Mouse (Mus musculus) heart, embryonic 12.5 days (tissue): Measurements from ENCODE around the gene BC016579. TPM values are rescaled to one million over a fixed set of nuclear protein-coding genes. Genes with fewer than 3 reads are reported as not detected.

Experiments
- ATAC-seq: fragments of 200-750 bp; cut with Nextera tagmentation; 2 replicates; pipeline ENCODE4 v1.8.0; 2017; ENCODE audit warnings: moderate TSS enrichment, moderate library complexity; ENCODE audit not compliant: insufficient number of reproducible peaks, low FRiP score
- H3K27ac ChIP-seq: fragments of 300-500 bp; sonication (generic); 2 replicates; pipeline ENCODE4 v1.5.1; 2016; ENCODE audit warnings: mild to moderate bottlenecking, moderate library complexity; ENCODE audit not compliant: poor library complexity, severe bottlenecking
- H3K27me3 ChIP-seq: fragments of 300-500 bp; sonication (generic); replicated peaks from 2 replicates; pipeline ENCODE4 v1.6.1; 2016; ENCODE audit warnings: mild to moderate bottlenecking, moderate library complexity
- H3K36me3 ChIP-seq: fragments of 300-500 bp; sonication (generic); 2 replicates; pipeline ENCODE4 v1.6.1; 2016; ENCODE audit warnings: mild to moderate bottlenecking, moderate library complexity
- H3K4me1 ChIP-seq: fragments of 300-500 bp; sonication (generic); replicated peaks from 2 replicates; pipeline ENCODE4 v1.6.1; 2016; ENCODE audit warnings: mild to moderate bottlenecking
- H3K4me2 ChIP-seq: fragments of 300-500 bp; sonication (generic); 2 replicates; pipeline ENCODE4 v1.6.1; 2016; ENCODE audit warnings: mild to moderate bottlenecking, moderate library complexity
- H3K4me3 ChIP-seq: fragments of 300-500 bp; sonication (generic); 2 replicates; pipeline ENCODE4 v1.5.1; 2016; ENCODE audit warnings: mild to moderate bottlenecking
- H3K9ac ChIP-seq: fragments of 300-500 bp; sonication (generic); 2 replicates; pipeline ENCODE4 v1.6.1; 2016; ENCODE audit warnings: mild to moderate bottlenecking, moderate library complexity
- H3K9me3 ChIP-seq: fragments of 300-500 bp; sonication (generic); replicated peaks from 2 replicates; pipeline ENCODE4 v1.6.1; 2016; ENCODE audit warnings: mild to moderate bottlenecking, moderate library complexity
- WGBS: fragments of 180-500 bp; shearing (Covaris S2); methylation state at CpG from one replicate; pipeline ENCODE4 v1.1.7; 2016; 5-methylcytosine and 5-hydroxymethylcytosine counted together
- polyA plus RNA-seq: library from polyadenylated mRNA; unstranded; fragments of >200 nt; fragmentation: Nextera tagmentation; extraction: Ambion mirVana; gene quantifications from 2 replicates; pipeline ENCODE4 v1.2.1, GENCODE M21; 2016

The BC016579 gene
- polyA plus RNA-seq, 1 experiment from 2014 or later = 0.31 TPM

DNA sequence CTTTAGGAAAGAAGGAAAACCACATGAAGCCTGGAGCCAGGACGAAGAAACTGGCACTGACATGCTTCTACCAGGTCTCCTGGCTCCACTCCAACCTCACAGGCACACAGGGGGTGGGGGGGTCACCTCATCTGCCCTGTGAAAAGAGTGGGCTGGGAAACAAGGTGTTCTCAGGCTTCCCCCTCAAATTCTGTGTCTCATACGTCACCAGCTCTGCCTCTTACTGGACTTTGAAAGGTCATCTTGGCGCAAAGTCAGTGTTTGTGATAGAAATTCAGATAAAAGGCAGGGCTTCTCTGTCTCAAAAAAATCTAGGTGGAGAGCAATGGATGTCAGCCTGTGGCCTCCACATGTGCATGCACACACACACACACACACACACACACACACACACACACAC is 12.6 kb downstream of the BC016579 start:
- no peak overlapping the region for H3K9ac ChIP-seq
- no peak overlapping the region for H3K4me2 ChIP-seq
- H3K9me3 ChIP-seq = no peaks in the 10 kb centered on the region
- 46% methylated on average over 3 of the region's 3 CpGs for WGBS
- no peaks in the 10 kb centered on the region for H3K36me3 ChIP-seq
- H3K4me1 ChIP-seq = peaks cover 7% of the 10 kb centered on the region; the same call in 1 of the 2 replicates
- peak overlapping the region; percentile 1; the same call in 1 of the 2 replicates for H3K27ac ChIP-seq
- no peak for ATAC-seq
- no peak overlapping the region for H3K4me3 ChIP-seq
- no peaks in the 10 kb centered on the region for H3K27me3 ChIP-seq

DNA sequence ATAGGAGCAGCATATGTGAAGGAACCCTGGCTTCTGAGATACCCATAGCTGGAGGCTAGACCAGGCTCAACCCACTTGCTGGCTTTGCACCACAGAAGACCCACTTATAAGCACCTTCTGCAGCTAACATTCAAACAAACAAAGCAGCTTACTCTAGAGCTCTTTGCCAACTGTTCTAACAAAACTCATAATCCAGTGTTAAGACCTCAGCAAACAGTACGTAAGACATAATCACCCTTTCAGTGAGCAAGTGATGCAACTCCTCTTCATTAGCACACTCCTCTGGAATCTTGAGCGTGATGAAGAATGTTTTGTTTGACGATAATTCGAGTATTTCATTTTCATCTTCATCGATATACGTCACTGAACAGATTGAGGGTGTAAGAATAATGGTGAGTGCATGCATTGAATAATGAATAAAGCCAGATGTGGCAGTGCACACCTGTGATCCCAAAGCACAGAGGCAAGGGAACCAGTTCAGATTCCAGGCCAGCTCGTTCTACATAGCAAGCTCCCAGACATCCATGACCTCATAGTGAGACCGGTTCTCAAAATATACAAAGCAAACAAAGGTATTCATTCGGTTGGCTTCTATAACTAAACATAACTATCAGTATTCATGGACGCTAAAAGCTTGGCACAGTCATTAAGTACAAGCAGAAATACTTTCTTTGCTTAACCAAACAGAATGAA is 13.7 kb downstream of the BC016579 start:
- Histone ChIP-seq H3K4me1 (peaks cover 7% of the 10 kb centered on the region; the same call in 1 of the 2 replicates), H3K9me3 (no peaks in the 10 kb centered on the region), H3K27ac (peak overlapping the region; percentile 6; the same call in 1 of the 2 replicates), H3K4me2 (no peak overlapping the region), H3K27me3 (no peaks in the 10 kb centered on the region), H3K36me3 (no peaks in the 10 kb centered on the region), H3K9ac (no peak overlapping the region), H3K4me3 (no peak overlapping the region)
- no peak for ATAC-seq
- WGBS = 61% methylated on average over 10 of the region's 10 CpGs

DNA sequence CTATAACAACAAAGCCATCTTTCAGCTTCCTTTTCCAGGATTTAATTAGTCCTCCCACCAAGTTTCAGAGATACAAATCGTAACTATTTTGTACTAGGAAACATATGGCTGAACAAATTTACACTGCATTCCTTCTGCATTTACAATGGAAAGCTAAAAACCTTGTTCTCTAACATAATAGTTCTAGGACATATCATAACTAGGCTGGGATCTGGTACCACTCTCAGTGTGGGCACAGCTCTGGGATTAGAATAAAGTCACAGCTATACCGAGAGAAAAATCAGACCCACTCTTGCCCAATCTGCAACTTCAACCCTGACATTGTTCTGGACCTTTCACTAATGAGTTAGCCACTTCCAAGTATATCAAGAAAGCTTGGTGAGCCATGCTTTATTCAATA is 18.0 kb downstream of the BC016579 start:
- Histone ChIP-seq H3K4me3 (no peak overlapping the region), H3K27me3 (no peaks in the 10 kb centered on the region), H3K4me1 (no peaks in the 10 kb centered on the region), H3K9me3 (no peaks in the 10 kb centered on the region), H3K4me2 (no peak overlapping the region), H3K27ac (no peak overlapping the region), H3K9ac (no peak overlapping the region), H3K36me3 (no peaks in the 10 kb centered on the region)
- no peak for ATAC-seq
- WGBS = 72% methylated on average over 2 of the region's 2 CpGs

DNA sequence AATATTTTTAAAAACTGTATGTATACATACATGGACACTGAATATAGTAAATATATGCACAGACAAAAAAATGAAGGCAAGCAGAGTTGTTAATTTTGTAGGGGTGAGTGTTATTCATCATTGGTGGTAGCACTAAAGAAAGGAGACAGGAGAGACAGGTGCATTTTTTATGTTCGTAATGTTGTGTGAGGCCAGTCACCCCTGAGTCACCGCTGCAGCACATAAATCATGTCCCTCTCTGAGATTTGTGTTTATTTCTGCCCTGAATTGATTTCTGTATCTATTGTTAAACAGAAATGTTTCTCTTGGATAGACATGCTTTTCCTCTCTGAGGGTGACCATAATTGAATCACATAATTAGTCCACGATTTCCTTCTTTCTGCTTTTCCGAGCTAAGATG is 21.4 kb downstream of the BC016579 start:
- Histone ChIP-seq H3K4me3 (no peak overlapping the region), H3K27me3 (no peaks in the 10 kb centered on the region), H3K27ac (no peak overlapping the region), H3K36me3 (no peaks in the 10 kb centered on the region), H3K9me3 (no peaks in the 10 kb centered on the region), H3K4me2 (no peak overlapping the region), H3K4me1 (peaks cover 9% of the 10 kb centered on the region), H3K9ac (no peak overlapping the region)
- no peak for ATAC-seq
- WGBS = 79% methylated on average over 4 of the region's 4 CpGs

DNA sequence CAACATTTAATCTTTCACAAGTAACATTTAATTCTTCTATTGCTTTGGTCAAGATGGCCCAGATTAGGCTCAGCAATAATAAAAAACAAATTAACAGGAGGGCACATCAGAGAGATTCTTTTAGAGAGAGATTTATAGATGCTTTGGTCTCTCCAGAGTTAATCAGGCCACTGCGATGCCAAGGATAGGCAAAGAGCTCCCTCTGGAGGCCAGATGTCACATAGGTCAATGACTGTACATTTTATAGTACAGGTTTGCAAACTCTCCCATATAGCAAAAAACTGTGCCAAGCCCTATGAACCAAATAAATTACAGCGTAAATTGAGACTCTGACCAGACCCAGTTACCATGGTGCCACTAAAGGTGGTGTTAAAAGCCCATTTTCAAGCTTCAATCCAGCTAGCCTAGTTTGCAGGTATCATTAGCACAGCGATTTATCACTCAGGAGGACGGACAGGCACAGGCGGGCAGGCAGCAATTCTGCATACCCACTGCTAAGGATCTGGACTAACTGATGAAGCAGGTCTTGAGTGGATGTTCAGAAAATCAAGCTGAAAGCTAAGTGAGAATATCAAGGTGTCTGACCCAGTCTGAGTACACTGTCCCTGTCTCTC is 23.4 kb downstream of the BC016579 start:
- H3K27me3 ChIP-seq = no peaks in the 10 kb centered on the region
- no peaks in the 10 kb centered on the region for H3K9me3 ChIP-seq
- no peak overlapping the region for H3K4me3 ChIP-seq
- 51% methylated on average over 5 of the region's 5 CpGs for WGBS
- H3K4me1 ChIP-seq = peaks cover 9% of the 10 kb centered on the region
- ATAC-seq = peak; percentile 42; the same call in 1 of the 2 replicates
- H3K4me2 ChIP-seq = no peak overlapping the region
- H3K27ac ChIP-seq = no peak overlapping the region
- no peak overlapping the region for H3K9ac ChIP-seq
- no peaks in the 10 kb centered on the region for H3K36me3 ChIP-seq

DNA sequence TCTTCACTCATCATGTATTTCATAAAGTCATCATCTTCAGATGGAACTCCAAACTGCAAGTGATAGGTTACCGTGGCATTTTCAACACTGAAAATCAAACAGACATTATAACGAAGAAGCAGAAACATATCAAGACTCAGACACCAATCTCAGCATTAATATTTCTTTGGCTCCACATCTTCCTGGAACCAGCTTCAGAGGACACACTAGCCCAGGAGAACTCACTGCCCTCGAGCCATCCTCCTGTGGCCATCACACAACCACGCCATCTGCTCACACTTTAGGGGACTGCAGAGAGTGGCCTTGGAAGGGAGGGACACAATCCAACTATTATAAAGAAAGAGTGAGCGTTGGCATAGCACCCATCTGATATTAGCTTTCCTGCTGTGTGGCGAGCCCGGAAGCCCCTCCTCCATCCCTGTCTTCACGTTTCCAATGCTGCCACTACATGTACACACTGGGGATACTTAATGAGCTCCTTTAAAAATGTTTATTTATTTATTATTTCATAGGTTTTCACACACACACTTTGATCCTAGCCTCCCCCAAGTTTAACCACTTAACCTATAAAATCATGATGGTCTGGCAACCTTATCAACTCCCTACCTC is 24.3 kb downstream of the BC016579 start:
- Histone ChIP-seq H3K9ac (no peak overlapping the region), H3K36me3 (no peaks in the 10 kb centered on the region), H3K4me1 (peaks cover 12% of the 10 kb centered on the region), H3K9me3 (no peaks in the 10 kb centered on the region), H3K27ac (no peak overlapping the region), H3K27me3 (no peaks in the 10 kb centered on the region), H3K4me2 (no peak overlapping the region), H3K4me3 (no peak overlapping the region)
- ATAC-seq = peak; percentile 25; the same call in 1 of the 2 replicates
- 56% methylated on average over 8 of the region's 8 CpGs for WGBS

DNA sequence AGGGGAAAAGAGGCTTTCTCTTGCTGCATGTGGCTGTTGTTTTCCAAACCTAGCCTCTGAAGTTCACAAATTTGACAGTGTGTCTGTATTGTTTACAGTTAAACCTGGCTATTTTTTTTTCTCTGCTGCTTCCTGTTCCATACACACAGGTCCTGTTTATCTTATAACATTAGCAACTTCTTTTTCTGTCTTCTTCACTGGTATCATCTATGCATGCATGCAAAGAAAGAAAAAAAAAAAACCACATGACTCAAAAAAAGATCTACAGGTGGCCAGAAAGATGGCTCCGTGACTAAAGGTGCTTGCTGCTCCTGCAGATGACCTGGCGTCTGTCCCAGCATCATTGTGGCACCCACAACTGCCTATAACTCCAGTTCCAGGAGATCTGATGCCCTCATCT is 28.5 kb downstream of the BC016579 start:
- ATAC-seq = no peak
- no peaks in the 10 kb centered on the region for H3K9me3 ChIP-seq
- WGBS = 83% methylated on average over 2 of the region's 2 CpGs
- H3K27ac ChIP-seq = no peak overlapping the region
- no peaks in the 10 kb centered on the region for H3K36me3 ChIP-seq
- H3K9ac ChIP-seq = no peak overlapping the region
- H3K4me2 ChIP-seq = no peak overlapping the region
- H3K4me1 ChIP-seq = peaks cover 15% of the 10 kb centered on the region
- H3K27me3 ChIP-seq = no peaks in the 10 kb centered on the region
- H3K4me3 ChIP-seq = no peak overlapping the region

DNA sequence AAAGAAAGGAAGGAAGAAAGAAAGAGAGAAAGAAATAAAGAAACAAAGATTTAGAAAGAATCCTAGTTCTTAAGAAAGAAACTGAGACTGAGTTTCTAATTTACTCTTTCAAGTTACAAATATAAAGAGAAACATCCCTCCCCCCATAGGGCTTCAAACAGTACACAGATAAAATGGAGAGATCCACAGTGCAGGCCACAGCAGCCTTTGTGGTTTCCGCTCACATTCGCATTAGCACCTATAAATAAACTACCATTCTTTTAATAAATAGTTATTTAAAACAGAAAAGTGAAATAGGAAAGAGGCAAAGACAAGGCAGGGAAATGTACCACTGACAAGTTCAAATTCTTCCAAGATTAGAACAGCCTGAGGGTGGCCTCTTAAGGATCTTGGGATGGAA is 29.1 kb downstream of the BC016579 start:
- no peak for ATAC-seq
- 73% methylated on average over 2 of the region's 2 CpGs for WGBS
- Histone ChIP-seq H3K27ac (no peak overlapping the region), H3K27me3 (no peaks in the 10 kb centered on the region), H3K36me3 (no peaks in the 10 kb centered on the region), H3K4me2 (no peak overlapping the region), H3K9me3 (no peaks in the 10 kb centered on the region), H3K4me1 (peaks cover 21% of the 10 kb centered on the region), H3K9ac (no peak overlapping the region), H3K4me3 (no peak overlapping the region)

DNA sequence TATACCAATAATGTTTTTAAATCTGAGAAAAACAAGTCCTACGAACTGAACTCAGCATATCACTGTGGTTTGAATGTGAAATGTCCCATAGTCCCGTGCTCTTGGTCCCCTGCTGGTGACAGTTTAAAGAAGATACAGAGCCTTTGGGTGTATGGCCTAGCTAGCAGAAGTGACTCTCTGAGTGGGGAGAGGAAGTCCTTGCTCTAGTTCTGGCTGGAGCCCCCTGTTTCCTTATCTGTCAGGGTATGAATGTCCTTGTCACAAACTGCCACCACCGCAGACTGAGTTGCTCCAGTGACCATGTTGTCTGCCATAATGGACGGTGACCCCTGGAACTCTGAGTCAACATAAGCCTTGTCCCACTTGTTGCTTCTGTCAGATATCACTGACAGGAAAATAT is 30.6 kb downstream of the BC016579 start:
- H3K9ac ChIP-seq = no peak overlapping the region
- no peaks in the 10 kb centered on the region for H3K27me3 ChIP-seq
- no peak overlapping the region for H3K27ac ChIP-seq
- no peak overlapping the region for H3K4me3 ChIP-seq
- H3K4me1 ChIP-seq = peaks cover 20% of the 10 kb centered on the region
- no peaks in the 10 kb centered on the region for H3K9me3 ChIP-seq
- no peaks in the 10 kb centered on the region for H3K36me3 ChIP-seq
- WGBS = 60% methylated on average over 4 of the region's 4 CpGs
- no peak overlapping the region for H3K4me2 ChIP-seq
- ATAC-seq = no peak

DNA sequence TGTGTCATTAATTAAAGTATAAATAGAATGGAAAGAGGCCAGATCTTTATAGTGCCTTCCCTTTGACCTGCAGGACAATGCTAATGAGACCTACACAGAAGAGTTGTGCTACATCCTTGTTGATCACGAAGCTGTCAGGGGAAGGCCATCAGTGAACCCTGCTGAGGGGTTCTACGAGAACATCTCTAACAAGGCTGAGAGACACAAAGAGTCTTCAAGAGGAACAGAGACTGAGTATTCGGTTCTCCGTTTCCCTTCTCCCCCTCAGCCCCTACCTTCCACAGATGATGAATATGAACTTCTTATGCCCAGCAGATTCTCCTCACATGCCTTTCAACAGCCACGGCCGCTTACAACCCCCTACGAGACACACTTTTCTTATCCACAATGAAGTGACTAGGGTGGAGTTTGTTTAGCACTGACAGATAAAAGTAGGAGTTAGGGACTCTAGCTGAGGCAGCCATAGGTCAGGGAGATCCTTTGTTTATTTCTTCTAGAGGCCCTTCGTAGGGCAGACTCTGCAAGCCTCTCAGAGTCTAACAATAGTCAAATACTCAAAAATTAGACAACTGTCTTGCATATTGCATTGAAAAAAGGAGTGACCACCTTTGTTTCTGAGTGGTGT is 34.0 kb downstream of the BC016579 start:
- Histone ChIP-seq H3K4me1 (peaks cover 11% of the 10 kb centered on the region), H3K4me2 (no peak overlapping the region), H3K27ac (no peak overlapping the region), H3K9me3 (no peaks in the 10 kb centered on the region), H3K4me3 (no peak overlapping the region), H3K27me3 (no peaks in the 10 kb centered on the region), H3K36me3 (no peaks in the 10 kb centered on the region), H3K9ac (no peak overlapping the region)
- WGBS = 44% methylated on average over 8 of the region's 8 CpGs
- no peak for ATAC-seq

DNA sequence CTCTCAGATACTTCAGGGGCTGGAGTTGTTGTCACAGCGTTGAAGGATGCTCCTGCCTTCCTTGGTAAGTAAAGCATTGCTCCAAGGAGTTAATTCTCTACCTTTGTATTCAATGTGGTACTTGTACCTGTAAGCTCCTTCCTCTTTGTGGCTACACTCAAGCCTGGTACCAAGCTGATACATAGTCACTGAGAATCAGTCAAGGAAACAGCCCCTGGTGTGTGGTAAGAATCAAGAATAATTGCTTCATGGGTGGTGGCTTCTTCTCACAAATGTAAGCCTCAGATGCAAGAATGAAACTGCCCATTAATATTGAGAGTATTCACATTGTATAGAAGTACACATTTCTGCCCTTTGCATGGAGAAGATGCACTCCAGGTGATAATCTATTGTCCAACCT is 37.9 kb downstream of the BC016579 start:
- no peak overlapping the region for H3K4me2 ChIP-seq
- no peak overlapping the region for H3K4me3 ChIP-seq
- peaks cover 9% of the 10 kb centered on the region for H3K4me1 ChIP-seq
- no peak for ATAC-seq
- no peaks in the 10 kb centered on the region for H3K27me3 ChIP-seq
- no peak overlapping the region for H3K27ac ChIP-seq
- H3K36me3 ChIP-seq = no peaks in the 10 kb centered on the region
- no peak overlapping the region for H3K9ac ChIP-seq
- H3K9me3 ChIP-seq = no peaks in the 10 kb centered on the region
- 79% methylated on average over 1 of the region's 1 CpGs for WGBS
